Mouse (Mus musculus): ENCODE data around the gene Bbs12.

DNA sequence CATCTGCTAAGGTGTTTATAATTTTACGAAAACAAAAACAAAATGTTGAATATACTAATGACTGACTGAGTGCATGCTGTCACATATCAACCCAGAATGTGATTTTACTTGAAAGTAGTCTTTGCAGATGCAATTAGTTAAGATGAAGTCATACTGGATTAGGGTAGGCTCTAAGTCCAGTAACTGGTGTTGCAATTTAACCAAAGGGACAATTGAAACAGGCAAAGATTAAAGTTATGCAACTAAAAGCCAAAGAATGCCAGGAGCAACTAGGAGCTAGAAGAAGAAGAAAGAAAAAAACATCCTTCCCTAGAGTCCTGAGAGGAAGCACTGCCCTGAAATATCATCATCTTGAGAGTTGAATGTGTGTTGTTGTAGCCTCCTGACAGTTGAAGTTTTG lies 3.9 kb downstream of the Bbs12 start:
- no peak for TF ChIP-seq CTCF (IDR thresholded peaks at IDR 0.05)
- TF ChIP-seq EP300 (IDR thresholded peaks at IDR 0.05), result no peak
